Mouse (Mus musculus) layer of hippocampus, adult 2 months (tissue): Measurements from ENCODE around the gene Rhbdd3. TPM values are rescaled to one million over a fixed set of nuclear protein-coding genes. Genes with fewer than 3 reads are reported as not detected.
"Not testable (repeated sequence)": the region's sequence is repeated elsewhere in the genome, so short reads cannot be mapped to it uniquely, and the experiment has no call there.

Experiments used
- DNase-seq, 2 experiments: peaks; one replicate each; pipeline ENCODE4 v3.0.0; 2022; ENCODE audit warnings: low spot score in 2 of 2
- H3K27ac ChIP-seq: fragments of 200-600 bp; 2 replicates; pipeline ENCODE4 v1.8.1; 2022
- H3K4me3 ChIP-seq: fragments of 200-600 bp; 2 replicates; pipeline ENCODE4 v1.8.1; 2022; ENCODE audit warnings: mild to moderate bottlenecking
- CTCF ChIP-seq: fragments of 200-600 bp; conservative IDR thresholded peaks from 2 replicates; pipeline ENCODE4 v1.8.1; 2022; ENCODE audit warnings: antibody characterized with exemption, mild to moderate bottlenecking, moderate library complexity
- total RNA-seq, 2 experiments: library from RNA; stranded (reverse); gene quantifications; 2 replicates each; pipeline ENCODE4 v1.2.3; 2021

Rhbdd3 gene
- total RNA-seq, 2 experiments from 2014 or later: 19.7 to 19.8 TPM

- TF ChIP-seq CTCF: peak; percentile 80
- Histone ChIP-seq H3K4me3 (no peak overlapping the region), H3K27ac (no peak overlapping the region)
- DNase-seq: no peak
These were observed 23.8 kb upstream of the Rhbdd3 start for GRCm38 (mm10) chr11:5074882-5075281.

GRCm38 (mm10) chr11:5075760-5076159, 23.0 kb upstream of the Rhbdd3 start:
- H3K27ac ChIP-seq: no peak overlapping the region
- TF ChIP-seq CTCF: peak; percentile 54

GRCm38 (mm10) chr11:5076843-5077242, 21.9 kb upstream of the Rhbdd3 start:
- not testable (repeated sequence) for H3K27ac ChIP-seq, DNase-seq, H3K4me3 ChIP-seq

More at GRCm38 (mm10) chr11:5075760-5076159, 23.0 kb upstream of the Rhbdd3 start:
- no peak for DNase-seq
- H3K4me3 ChIP-seq: no peak overlapping the region

GRCm38 (mm10) chr11:5089147-5089546, 9.6 kb upstream of the Rhbdd3 start:
- Histone ChIP-seq H3K4me3 (no peak overlapping the region), H3K27ac (no peak overlapping the region)
- TF ChIP-seq CTCF: no peak
- no peak for DNase-seq

- TF ChIP-seq CTCF: peak; percentile 56
- no peak for DNase-seq
These were observed 7.0 kb upstream of the Rhbdd3 start for GRCm38 (mm10) chr11:5091706-5092105.

GRCm38 (mm10) chr11:5095877-5096276, 2.8 kb upstream of the Rhbdd3 start:
- TF ChIP-seq CTCF: no peak
- Histone ChIP-seq H3K27ac (peak overlapping the region; percentile 62; the same call in 1 of the 2 replicates), H3K4me3 (peak overlapping the region; percentile 39)
- no peak for DNase-seq

More at GRCm38 (mm10) chr11:5091706-5092105, 7.0 kb upstream of the Rhbdd3 start:
- no peak overlapping the region for H3K27ac ChIP-seq
- H3K4me3 ChIP-seq: no peak overlapping the region

- no peak for TF ChIP-seq CTCF
- Histone ChIP-seq H3K4me3 (peak overlapping the region; percentile 39), H3K27ac (peak overlapping the region; percentile 62; the same call in 1 of the 2 replicates)
- no peak for DNase-seq
These were observed 2.2 kb upstream of the Rhbdd3 start for GRCm38 (mm10) chr11:5096480-5097020.

- peak; percentile 66 to 69 for DNase-seq
- H3K27ac ChIP-seq: peak overlapping the region; percentile 100
- peak overlapping the region; percentile 94 for H3K4me3 ChIP-seq
- TF ChIP-seq CTCF: no peak
These were observed 541 bp upstream of the Rhbdd3 start for GRCm38 (mm10) chr11:5098035-5098735.

- TF ChIP-seq CTCF: no peak
- DNase-seq: peak; percentile 72 to 79
- H3K27ac ChIP-seq: peak overlapping the region; percentile 100
- H3K4me3 ChIP-seq: peak overlapping the region; percentile 94
These were observed 954 bp downstream of the Rhbdd3 start for GRCm38 (mm10) chr11:5099576-5100183.

- Histone ChIP-seq H3K4me3 (peak overlapping the region; percentile 94), H3K27ac (peak overlapping the region; percentile 100)
- peak; percentile 36 for TF ChIP-seq CTCF
- no peak for DNase-seq
These were observed 1.6 kb downstream of the Rhbdd3 start for GRCm38 (mm10) chr11:5100283-5100682.

- no peak for DNase-seq
- no peak for TF ChIP-seq CTCF
- Histone ChIP-seq H3K27ac (peak overlapping the region; percentile 32; the same call in 1 of the 2 replicates), H3K4me3 (no peak overlapping the region; the same call in 1 of the 2 replicates)
These were observed 2.1 kb downstream of the Rhbdd3 start for GRCm38 (mm10) chr11:5100801-5101200.

GRCm38 (mm10) chr11:5101641-5102040, 2.9 kb downstream of the Rhbdd3 start:
- TF ChIP-seq CTCF: no peak
- no peak overlapping the region for H3K4me3 ChIP-seq
- H3K27ac ChIP-seq: no peak overlapping the region
- DNase-seq: no peak

- Histone ChIP-seq H3K4me3 (no peak overlapping the region), H3K27ac (no peak overlapping the region)
- TF ChIP-seq CTCF: no peak
- no peak for DNase-seq
These were observed 3.7 kb downstream of the Rhbdd3 start for GRCm38 (mm10) chr11:5102384-5102783.
